Mouse (Mus musculus) layer of hippocampus, adult 2 months (tissue): Measurements from ENCODE around the gene Pakap. TPM values are rescaled to one million over a fixed set of nuclear protein-coding genes. Genes with fewer than 3 reads are reported as not detected.

Source experiments
- DNase-seq, 2 experiments: peaks; one replicate each; pipeline ENCODE4 v3.0.0; 2022; ENCODE audit warnings: low spot score in 2 of 2
- H3K27ac ChIP-seq: fragments of 200-600 bp; 2 replicates; pipeline ENCODE4 v1.8.1; 2022
- H3K4me3 ChIP-seq: fragments of 200-600 bp; 2 replicates; pipeline ENCODE4 v1.8.1; 2022; ENCODE audit warnings: mild to moderate bottlenecking
- CTCF ChIP-seq: fragments of 200-600 bp; conservative IDR thresholded peaks from 2 replicates; pipeline ENCODE4 v1.8.1; 2022; ENCODE audit warnings: antibody characterized with exemption, mild to moderate bottlenecking, moderate library complexity
- total RNA-seq, 2 experiments: library from RNA; stranded (reverse); gene quantifications; 2 replicates each; pipeline ENCODE4 v1.2.3; 2021

Pakap gene
- total RNA-seq, 2 experiments from 2014 or later: 18.6 to 25.8 TPM

DNA sequence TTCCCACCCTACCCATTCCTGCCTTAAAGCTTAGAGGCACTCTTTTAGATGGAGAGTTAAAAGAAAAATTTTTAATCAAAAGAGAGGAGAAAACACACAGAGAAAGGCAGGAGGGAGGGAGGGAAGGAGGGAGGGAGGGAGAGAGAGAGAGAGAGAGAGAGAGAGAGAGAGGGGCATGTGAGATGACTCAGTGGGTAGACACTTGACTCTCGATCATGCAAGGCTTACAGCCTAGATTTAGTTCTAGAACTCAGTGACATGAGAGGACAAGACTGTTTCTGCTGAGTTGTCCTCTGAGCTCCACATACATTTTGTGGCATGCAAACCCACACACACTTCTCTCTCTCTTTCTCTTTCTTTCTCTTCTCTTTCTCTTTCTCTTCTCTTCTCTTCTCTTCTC, 8.5 kb upstream of the Pakap start:
- H3K4me3 ChIP-seq: no peak overlapping the region
- TF ChIP-seq CTCF: no peak

DNA sequence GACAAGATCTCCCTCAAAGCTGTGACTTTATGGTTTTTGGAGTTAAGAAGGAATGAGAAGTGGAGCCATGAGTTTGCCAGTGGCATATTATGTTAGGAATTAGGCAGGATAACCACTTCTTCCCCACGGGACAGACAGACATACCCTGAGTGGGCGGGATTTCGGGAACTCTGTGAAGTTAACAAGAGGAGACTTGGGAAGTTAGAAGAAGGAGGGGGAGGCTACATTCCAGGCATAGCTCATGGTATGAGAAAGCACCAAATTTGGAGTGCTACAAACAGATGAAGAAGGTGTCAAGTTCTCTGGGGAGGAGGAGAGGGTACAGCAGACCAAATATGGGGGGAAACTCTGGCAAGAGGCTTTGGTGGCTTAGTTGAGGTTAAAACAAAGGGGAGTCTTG, 8.0 kb upstream of the Pakap start:
- TF ChIP-seq CTCF: no peak
- H3K4me3 ChIP-seq: no peak overlapping the region
- no peak for DNase-seq

More for the DNA sequence above, 8.5 kb upstream of the Pakap start:
- H3K27ac ChIP-seq: no peak overlapping the region
- DNase-seq: no peak

DNA sequence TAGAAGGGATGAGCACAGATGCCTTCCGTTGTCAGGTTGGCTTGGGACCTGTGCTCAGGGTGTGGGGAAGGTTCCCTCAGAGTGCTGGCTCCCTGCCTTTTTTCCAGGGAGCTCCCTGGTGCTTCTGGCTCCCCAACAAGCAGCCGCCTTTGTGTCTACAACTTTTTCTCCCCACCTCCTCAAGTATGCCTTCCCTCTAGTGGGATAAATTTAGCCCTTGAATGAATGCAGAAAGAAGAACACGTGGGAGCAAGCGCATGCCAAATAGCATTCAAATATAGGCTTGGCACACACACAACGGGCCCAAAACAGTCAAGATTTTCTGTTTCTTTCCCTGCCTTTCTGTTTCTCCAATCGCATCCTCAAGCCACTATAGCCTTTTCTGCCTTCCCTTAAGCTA, 6.9 kb upstream of the Pakap start:
- Histone ChIP-seq H3K4me3 (no peak overlapping the region), H3K27ac (no peak overlapping the region)
- DNase-seq: peak; percentile 44 to 66
- TF ChIP-seq CTCF: 0 out of 2 replicates have a peak, but pooled peaks have one; percentile 14

More for the DNA sequence above, 8.0 kb upstream of the Pakap start:
- H3K27ac ChIP-seq: no peak overlapping the region

DNA sequence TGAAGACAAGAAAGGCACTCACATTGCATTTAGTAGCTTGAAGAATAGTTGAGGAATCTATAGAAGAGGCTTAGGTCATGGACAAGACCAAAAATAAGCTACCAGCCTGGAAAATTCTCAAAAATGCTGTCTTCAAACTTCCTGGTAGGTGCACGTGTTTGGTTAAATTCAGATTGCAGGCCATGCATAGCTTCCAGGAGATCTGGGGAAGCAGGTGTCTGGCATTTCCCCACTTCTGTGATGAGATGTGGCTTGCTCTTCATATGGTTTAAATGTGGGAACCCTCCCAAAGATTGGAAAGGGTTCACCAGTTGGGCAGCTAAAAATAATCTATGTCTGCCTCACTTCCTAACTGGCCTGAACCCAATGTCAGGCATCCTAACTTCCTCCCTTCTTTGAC, 2.7 kb upstream of the Pakap start:
- H3K4me3 ChIP-seq: no peak overlapping the region
- H3K27ac ChIP-seq: no peak overlapping the region
- no peak for DNase-seq
- TF ChIP-seq CTCF: no peak

DNA sequence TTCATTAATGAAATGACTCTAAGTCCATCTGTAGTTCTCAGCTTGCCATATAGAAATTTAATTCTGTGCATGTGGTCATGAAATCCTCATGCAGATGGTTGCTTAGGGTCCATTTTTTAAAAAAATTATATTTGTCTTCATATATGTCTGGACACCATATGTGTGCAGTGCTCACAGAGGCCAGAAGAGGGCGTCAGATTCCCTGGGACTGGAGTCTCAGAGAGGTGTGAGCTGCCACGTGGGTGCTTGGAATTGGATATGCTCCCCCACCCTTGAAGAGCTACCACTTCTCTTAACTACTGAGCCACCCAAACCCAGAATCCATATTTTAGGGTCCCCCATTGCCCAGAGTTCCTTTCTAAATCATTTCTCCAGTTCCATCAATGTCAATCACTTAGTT, 2.2 kb upstream of the Pakap start:
- no peak overlapping the region for H3K4me3 ChIP-seq
- no peak overlapping the region for H3K27ac ChIP-seq
- peak; percentile 55 for TF ChIP-seq CTCF
- no peak for DNase-seq

DNA sequence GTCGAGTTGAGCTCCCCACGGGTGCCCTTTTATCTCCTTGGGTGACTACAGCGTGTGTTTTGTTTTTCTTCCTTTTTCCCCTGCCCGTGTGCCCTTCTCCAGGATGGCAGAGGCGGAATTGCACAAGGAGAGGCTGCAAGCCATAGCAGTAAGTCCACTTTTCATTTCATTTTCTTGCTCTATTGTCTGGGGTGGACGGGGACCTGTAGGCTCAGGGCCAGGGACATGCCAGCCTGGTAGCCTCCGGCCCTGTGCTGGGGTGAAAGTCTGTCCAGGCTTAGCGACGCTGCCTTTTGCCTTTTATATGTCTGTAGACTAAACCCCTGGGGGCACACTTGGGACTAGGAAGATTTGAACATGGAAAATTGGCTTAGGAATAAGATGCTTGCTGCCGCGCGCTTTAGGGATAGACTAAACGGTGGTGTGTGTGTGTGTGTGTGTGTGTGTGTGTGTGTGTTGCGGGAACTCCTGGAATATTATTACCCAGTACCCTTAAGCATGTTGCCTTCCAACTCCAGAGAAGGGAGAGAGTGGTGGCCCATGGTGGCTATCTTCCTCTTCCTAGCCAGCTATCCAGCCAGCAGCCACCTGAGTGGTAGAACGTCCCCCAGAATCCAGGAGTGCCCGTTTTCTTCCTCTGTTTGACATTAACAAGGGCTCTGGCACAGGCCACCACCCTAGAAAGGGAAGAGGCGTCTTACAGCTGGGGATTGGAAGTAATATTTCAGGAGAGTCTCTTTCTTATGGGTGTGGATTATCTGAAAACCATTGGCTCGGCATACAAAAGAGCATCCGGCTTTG, 489 bp downstream of the Pakap start:
- H3K4me3 ChIP-seq: peak overlapping the region; percentile 62
- H3K27ac ChIP-seq: peak overlapping the region; percentile 47
- no peak for TF ChIP-seq CTCF
- no peak for DNase-seq

DNA sequence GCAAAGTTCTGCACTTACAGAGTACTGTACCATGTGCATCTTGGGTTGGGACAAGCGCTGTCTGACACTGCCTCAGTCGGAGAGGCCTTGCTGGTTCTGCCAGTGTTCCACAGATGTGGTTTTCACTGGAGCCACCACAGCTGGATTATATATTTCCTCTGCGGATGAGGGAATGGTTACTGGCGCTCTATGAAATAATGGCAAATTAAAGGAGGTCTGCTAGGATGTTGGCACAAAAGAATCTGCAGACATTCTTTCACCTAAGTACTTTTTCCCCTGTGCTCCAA, 1.0 kb downstream of the Pakap start:
- H3K27ac ChIP-seq: no peak overlapping the region
- no peak for DNase-seq
- H3K4me3 ChIP-seq: no peak overlapping the region
- no peak for TF ChIP-seq CTCF

DNA sequence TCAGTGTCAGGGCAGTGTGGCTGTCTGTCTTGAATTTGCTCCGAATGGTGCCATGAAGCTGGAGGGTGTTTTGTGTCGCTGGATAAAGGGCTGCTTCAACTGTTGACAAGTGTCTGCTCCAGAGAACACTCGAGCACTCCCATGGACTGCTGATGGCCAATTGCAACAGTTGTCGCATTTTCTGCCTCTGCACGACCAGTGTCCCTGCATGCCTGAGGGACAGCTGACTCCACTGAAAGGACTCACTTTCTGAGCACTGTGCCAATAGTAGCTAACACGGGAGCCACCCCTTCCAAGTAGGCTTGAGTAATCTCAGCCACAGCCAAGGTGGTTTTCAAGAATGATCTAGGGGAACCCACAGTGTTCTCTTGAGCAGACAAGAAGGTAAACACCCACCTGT, 1.7 kb downstream of the Pakap start:
- no peak overlapping the region for H3K4me3 ChIP-seq
- DNase-seq: no peak
- no peak for TF ChIP-seq CTCF
- H3K27ac ChIP-seq: no peak overlapping the region

DNA sequence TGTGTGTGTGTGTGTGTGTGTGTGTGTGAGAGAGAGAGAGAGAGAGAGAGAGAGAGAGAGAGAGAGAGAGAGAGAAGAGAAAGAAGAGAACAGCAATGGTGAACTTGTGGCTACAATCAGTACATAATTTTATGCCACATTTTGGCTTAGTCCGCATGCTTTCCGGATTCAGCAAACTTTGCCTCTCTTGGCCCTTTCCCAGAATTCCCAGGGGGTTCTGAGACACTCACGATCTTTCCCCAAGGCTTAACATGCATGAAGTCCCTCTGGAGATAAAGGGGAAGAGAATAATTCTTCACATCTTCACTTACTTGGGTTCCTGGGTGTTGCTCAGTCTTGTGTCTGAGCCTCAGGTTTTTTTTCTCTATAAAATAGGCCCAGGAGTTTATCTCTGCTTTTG, 2.2 kb downstream of the Pakap start:
- H3K4me3 ChIP-seq: no peak overlapping the region
- no peak for TF ChIP-seq CTCF
- H3K27ac ChIP-seq: no peak overlapping the region
- DNase-seq: no peak

DNA sequence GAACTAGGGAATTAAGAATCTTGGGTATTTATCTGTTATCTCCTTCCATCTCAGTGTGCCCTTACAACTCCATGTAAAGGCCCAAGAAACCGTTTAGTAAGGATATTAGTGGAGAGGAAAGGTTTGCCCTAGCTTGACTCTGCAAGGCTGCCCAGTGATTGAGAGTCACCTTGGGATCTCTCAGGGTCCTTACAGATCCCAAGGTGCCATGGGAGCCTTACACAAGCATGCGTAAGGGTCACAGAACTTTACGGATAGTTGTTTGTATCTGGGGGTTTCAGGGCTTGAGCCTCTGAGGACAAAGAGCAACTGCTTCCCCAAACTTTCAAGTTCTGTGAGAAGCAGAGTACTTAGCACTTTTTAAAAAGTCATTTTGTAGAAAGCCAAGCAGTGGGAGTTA, 6.2 kb downstream of the Pakap start:
- Histone ChIP-seq H3K4me3 (no peak overlapping the region), H3K27ac (no peak overlapping the region)
- TF ChIP-seq CTCF: no peak
- DNase-seq: no peak

DNA sequence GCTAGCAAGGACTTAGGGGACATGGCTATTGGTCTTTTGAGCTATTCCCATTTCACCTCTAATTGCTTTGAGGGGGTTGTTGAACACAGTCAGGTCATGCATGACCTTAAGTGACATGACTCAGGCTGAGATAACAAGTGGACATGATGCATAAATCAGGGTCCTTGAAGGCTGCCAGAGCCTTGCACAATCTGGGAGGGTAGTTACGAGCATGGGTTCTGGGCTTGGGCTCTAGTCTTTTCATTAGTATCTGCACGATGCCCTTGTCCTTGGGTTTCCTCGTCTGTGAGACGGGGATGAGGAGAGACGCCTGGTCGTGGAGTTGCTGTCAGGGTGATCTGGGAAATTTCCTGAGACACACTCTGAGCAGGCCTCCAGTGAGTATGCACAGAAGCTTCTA, 6.7 kb downstream of the Pakap start:
- DNase-seq: no peak
- no peak for TF ChIP-seq CTCF
- no peak overlapping the region for H3K27ac ChIP-seq
- H3K4me3 ChIP-seq: no peak overlapping the region

DNA sequence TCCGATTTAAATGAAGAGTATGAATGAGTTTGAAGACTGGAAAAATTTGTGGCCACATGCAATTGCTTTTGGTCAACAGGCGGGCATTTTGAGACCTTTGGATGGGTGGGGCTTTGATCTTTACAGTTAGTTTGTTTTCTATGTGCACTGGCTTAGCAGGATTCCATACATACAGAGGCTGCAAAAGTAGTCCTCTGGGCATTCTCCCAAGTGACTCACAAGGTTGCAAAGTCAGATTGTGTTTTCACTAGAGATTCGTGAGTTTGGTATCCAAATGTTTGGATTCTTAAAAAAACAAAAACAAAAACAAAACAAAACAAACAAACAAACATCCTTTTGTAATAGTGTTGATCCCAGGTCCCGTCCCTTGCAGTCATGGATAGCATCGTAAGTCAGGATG, 7.7 kb downstream of the Pakap start:
- TF ChIP-seq CTCF: no peak
- H3K27ac ChIP-seq: no peak overlapping the region
- H3K4me3 ChIP-seq: no peak overlapping the region
- no peak for DNase-seq

DNA sequence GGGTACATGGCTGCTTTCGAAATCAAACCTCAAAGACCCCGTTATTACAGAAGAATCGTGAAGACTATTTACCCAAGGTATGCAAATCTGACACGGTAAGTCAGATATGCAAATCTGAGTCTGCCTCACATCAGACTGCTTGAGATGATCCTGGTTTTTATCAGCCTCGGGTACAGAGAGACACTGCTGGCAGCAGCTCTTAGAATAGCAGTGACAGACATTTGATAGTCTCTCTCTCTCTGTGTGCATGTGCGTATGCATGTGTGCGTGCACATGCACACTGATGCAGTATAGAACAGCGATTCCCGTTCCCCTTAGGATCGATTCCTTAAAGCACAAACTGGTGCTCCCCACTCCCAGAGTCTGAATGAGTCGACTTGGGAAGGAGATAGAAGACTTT, 8.1 kb downstream of the Pakap start:
- H3K27ac ChIP-seq: no peak overlapping the region
- TF ChIP-seq CTCF: no peak
- DNase-seq: no peak
- no peak overlapping the region for H3K4me3 ChIP-seq

DNA sequence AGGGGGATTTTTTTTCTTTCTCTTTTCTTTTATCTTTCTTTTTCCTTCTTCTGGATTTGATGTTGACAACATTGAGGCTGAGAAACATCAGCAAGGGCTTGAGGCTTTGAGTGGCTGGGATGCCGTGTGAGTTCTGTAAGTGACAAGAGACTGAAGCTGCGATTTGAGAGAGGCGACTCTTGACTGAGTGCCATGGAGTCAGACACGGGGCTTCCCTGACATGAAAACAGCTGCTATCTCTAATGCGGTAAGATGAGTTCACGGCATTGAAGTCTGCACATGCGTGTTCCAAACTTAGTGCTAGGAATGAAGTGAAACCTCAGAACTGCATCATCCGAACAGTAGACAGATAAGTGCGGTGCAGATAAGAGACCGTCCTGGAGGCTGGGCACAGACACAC, 11.7 kb downstream of the Pakap start:
- Histone ChIP-seq H3K27ac (no peak overlapping the region), H3K4me3 (no peak overlapping the region)
- no peak for DNase-seq
- no peak for TF ChIP-seq CTCF
